Mouse (Mus musculus) large intestine, adult 2 months (tissue): ENCODE data around the gene Unc45a. TPM values are rescaled to one million over a fixed set of nuclear protein-coding genes. Genes with fewer than 3 reads are reported as not detected.

Experiments
- DNase-seq: peaks from one replicate; pipeline ENCODE4 v3.0.0-alpha.2; 2012; ENCODE audit warnings: low read depth, low spot score
- WGBS: fragments of 180-500 bp; shearing (Covaris S2); methylation state at CpG from one replicate; pipeline ENCODE4 v1.1.7; 2018; 5-methylcytosine and 5-hydroxymethylcytosine counted together
- polyA plus RNA-seq: library from polyadenylated mRNA; depleted of rRNA; stranded (reverse); fragments of >200 nt; gene quantifications from 2 replicates; pipeline ENCODE4 v1.2.3, GENCODE M21; 2012; rRNA removed

Gene Unc45a
- polyA plus RNA-seq, 1 experiment = 44.8 TPM

GRCm38 (mm10) chr7:80294764-80295648 lies 45.8 kb downstream of the Unc45a start:
- WGBS = 4% methylated on average over 37 of the region's 37 CpGs
- DNase-seq = no peak

- WGBS = under 1% methylated on average over 52 of the region's 52 CpGs
- DNase-seq = peak; percentile 81
Measured at GRCm38 (mm10) chr7:80294062-80294763, 46.6 kb downstream of the Unc45a start, which contains the start of gene Prc1. Gene Prc1 (plus strand): TSS chr7:80294450.

GRCm38 (mm10) chr7:80287736-80288135 lies 53.1 kb downstream of the Unc45a start:
- 78% methylated on average over 10 of the region's 10 CpGs for WGBS
- DNase-seq = no peak

- DNase-seq = no peak
- 88% methylated on average over 6 of the region's 6 CpGs for WGBS
Measured at GRCm38 (mm10) chr7:80285725-80286124, 55.1 kb downstream of the Unc45a start.

- WGBS = 65% methylated on average over 5 of the region's 5 CpGs
- no peak for DNase-seq
Measured at GRCm38 (mm10) chr7:80284391-80284790, 56.4 kb downstream of the Unc45a start.

GRCm38 (mm10) chr7:80283226-80283918 lies 57.4 kb downstream of the Unc45a start:
- 79% methylated on average over 3 of the region's 3 CpGs for WGBS
- no peak for DNase-seq

- WGBS = 84% methylated on average over 3 of the region's 3 CpGs
Measured at GRCm38 (mm10) chr7:80281646-80282045, 59.2 kb downstream of the Unc45a start.

GRCm38 (mm10) chr7:80280998-80281397 lies 59.8 kb downstream of the Unc45a start:
- no peak for DNase-seq
- 92% methylated on average over 2 of the region's 2 CpGs for WGBS

More at GRCm38 (mm10) chr7:80281646-80282045, 59.2 kb downstream of the Unc45a start:
- DNase-seq = no peak

GRCm38 (mm10) chr7:80280032-80280431 lies 60.8 kb downstream of the Unc45a start:
- no peak for DNase-seq
- WGBS = 87% methylated on average over 10 of the region's 10 CpGs

GRCm38 (mm10) chr7:80276374-80276773 lies 64.4 kb downstream of the Unc45a start:
- 92% methylated on average over 4 of the region's 4 CpGs for WGBS
- DNase-seq = no peak

Other genes with a start within 250 kb of the Unc45a start
- gene Idh2, start 225.6 kb downstream of the Unc45a start, polyA plus RNA-seq = 136 and 156 TPM in 2 replicates
- 43.2 and 57.8 TPM in 2 replicates for gene Sema4b, start 154.2 kb downstream of the Unc45a start, polyA plus RNA-seq
- gene Cib1, start 108.2 kb downstream of the Unc45a start, polyA plus RNA-seq = 652 and 673 TPM in 2 replicates
- gene Gdpgp1, start 108.1 kb downstream of the Unc45a start, polyA plus RNA-seq = 3.1 and 4.7 TPM in 2 replicates
- gene Ttll13, start 94.6 kb downstream of the Unc45a start, polyA plus RNA-seq = 0.05 and 0.12 TPM in 2 replicates
- 19.0 and 21.2 TPM in 2 replicates for gene Ngrn, start 79.8 kb downstream of the Unc45a start, polyA plus RNA-seq
- 9.0 and 22.5 TPM in 2 replicates for gene Vps33b, start 71.4 kb downstream of the Unc45a start, polyA plus RNA-seq
- 33.7 and 34.6 TPM in 2 replicates for gene Prc1, start 46.6 kb downstream of the Unc45a start, polyA plus RNA-seq
- 7.8 and 8.9 TPM in 2 replicates for gene Rccd1, start 16.6 kb downstream of the Unc45a start, polyA plus RNA-seq
- gene Hddc3, start 2.1 kb upstream of the Unc45a start, polyA plus RNA-seq = 32.5 and 42.0 TPM in 2 replicates
- 13.8 and 25.9 TPM in 2 replicates for gene Man2a2, start 30.4 kb upstream of the Unc45a start, polyA plus RNA-seq
- 12.1 and 17.1 TPM in 2 replicates for gene Fes, start 46.9 kb upstream of the Unc45a start, polyA plus RNA-seq
- 42.5 and 62.9 TPM in 2 replicates for gene Furin, start 64.4 kb upstream of the Unc45a start, polyA plus RNA-seq
- gene Blm, start 194.1 kb upstream of the Unc45a start, polyA plus RNA-seq = 0.98 and 1.3 TPM in 2 replicates